Mouse (Mus musculus) megakaryocyte, adult 5-6 weeks (primary cell): ENCODE data around the gene Golt1a. TPM values are rescaled to one million over a fixed set of nuclear protein-coding genes. Genes with fewer than 3 reads are reported as not detected.
"Not testable (repeated sequence)": the region's sequence is repeated elsewhere in the genome, so short reads cannot be mapped to it uniquely, and the experiment has no call there.

Experiments used
- ATAC-seq: 2 replicates; pipeline ENCODE4 v1.8.0; 2016; ENCODE audit warnings: mild to moderate bottlenecking, inconsistent platforms; ENCODE audit not compliant: poor library complexity, severe bottlenecking
- total RNA-seq, 2 experiments: library from RNA; stranded (forward) in 1 of 2; stranded (reverse) in 1 of 2; fragments of 153-499, 151-499 nt in 1 of 2; fragments of 221-1000, 200-1000 nt in 1 of 2; gene quantifications; 2 replicates each; pipeline versions ENCODE4 v1.2.3 to v1.2.4; 2015 to 2017

Gene Golt1a
- total RNA-seq, 2 experiments from 2014 or later, result not detected

DNA sequence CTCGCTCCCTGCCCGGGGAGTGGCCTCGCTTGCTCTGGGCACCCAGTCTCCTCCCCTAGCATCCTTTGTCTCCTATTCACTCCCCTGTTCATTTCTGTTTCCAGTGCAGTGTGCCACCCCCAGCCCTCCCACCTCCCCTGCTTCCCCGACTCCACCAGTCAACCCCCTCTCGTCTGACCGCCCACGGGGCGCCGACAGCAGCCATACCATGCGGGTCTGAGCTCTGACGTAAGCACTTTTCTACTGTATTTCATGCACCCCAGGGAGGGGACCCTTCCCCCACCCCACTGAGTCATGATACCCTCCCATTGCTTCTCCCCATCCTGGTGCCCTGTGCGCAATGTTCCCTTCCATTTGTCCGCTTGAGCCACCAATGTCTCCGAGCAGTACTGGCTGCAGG is 10.8 kb upstream of the Golt1a start:
- no peak for ATAC-seq

DNA sequence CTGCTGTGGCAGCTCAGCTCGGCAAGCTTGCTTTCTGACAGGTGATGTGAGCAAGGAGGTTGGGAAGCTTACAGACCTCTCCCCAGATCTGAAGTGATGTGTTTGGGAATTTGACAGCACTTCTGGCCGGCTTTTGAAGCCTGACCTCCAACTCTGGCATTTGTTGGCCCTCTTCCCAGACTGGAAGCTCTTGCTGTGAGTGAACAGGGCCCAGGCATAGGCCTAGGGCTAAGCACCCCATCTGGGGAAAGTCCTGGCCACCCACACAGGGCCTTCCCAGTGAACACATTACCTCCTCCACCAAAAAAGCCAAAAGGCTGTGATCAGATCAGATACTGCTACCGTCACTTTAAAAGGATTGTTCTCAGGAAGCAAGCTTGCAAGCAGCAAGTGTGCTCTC is 7.1 kb upstream of the Golt1a start:
- ATAC-seq, result no peak

DNA sequence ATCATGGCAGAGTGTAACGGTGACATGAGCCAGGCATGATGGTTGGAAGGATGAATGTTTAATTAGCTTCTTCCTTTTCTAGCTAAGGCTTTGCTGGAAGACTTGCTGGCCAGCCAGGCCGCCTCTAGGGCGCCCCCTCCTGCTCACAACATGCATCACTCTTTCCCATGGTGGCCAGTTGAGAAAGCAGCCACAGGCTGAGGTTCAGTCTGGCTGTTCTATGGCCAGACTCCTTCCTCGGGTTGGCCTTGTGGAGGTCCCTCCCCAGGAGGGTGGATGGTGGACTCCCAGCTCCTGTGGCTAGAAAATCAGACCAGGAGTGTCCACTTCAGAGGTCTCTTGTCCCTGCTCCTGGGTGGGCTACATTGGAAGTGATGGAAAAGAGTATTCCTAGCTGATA is 2.8 kb upstream of the Golt1a start:
- ATAC-seq, result peak; percentile 76

DNA sequence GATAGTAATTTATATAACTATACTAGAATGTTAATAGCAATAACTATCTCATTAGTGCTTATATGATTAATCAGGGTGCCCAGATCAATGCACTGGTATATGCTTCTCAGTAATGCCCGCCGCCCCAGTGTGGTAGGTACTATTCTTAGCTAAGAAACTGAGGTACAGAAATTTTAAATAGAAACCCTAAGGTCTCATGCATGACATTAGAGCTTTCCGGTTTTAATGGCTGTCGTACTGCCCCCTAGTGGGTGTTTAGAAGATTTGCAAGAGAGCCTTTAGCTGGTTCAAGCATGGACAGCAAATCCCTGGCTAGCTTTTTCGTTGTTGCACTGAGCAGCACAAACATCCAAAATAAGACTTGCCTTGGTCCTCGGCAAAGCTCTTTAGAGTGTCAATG is 2.3 kb upstream of the Golt1a start:
- ATAC-seq, result peak; percentile 67

DNA sequence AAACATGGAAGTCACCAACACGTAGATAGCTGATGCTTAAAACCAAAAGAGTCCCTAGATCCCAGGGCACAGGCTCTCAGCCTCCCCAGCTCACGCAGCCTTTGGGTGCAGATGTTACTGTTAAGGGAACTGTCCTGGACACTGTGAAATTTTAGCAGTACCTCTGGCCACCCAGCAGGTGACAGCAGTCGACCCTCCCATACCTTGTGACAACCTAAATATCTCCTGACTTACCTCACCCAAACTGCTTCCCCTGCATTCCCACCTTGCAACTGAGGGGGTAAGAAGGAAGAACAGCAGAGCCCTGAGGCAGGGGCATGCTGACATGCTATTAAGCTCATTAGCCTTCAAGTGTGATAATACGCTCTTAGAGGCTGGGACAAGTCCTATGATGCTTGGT is 1.6 kb downstream of the Golt1a start:
- no peak for ATAC-seq

DNA sequence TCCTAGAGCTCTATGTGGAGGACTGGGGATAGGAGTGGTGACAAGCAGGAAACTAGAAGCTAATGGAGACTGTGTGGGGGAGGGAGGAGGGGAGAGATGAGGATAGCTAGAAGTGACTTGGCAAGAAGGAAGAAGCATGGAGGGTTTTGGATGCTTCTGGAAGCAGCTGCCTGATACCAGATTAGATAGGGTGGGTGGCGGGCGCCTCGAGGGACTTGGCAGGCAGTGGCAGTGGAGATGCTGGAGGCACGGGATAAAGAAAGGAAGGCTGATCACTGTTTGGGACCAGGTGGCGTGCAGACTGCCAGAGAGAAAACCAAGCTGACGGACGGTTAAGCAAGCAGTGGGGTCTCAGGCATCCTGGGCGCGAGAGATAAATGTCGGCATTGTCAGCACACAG is 2.3 kb downstream of the Golt1a start:
- ATAC-seq, result no peak

DNA sequence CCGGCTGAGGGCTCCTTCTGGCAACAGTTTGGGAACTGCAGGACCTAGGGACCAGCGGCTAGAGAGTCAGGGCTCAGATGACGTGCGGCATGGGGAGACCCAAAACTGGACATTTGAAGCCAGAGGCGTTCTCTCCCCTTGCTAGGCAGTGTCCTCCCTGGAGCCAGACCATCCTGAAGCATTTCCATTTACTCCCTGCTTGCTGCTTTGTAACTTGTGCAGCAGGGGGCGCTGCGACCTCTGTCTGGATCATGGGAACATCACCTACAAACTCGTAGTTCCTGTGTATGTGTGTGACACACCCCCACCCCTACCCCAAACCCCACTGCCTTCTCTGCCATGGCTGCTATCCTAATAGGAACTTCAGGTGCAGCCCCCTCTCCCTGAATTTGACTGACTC is 4.8 kb downstream of the Golt1a start:
- ATAC-seq, result 0 out of 2 replicates have a peak, but pooled peaks have one; percentile 33

DNA sequence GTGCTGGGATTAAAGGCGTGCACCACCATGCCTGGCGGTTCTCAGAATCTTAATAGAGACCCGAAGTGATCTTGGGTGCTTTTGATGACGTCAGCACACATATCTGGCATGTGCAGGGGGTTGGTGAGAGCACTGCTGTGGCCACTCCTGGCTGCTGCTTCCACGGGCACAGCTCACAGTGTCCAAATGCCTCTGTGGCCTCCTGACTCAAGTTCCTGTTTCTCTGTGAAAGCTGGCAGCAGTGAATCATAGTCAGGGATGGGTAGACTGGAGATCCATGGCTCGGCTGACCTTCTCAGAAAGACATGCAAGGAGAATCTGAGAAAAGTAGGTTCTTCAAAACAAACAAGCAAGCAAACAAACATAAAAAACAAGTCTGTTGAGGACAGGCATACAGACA is 6.2 kb downstream of the Golt1a start:
- ATAC-seq, result no peak

DNA sequence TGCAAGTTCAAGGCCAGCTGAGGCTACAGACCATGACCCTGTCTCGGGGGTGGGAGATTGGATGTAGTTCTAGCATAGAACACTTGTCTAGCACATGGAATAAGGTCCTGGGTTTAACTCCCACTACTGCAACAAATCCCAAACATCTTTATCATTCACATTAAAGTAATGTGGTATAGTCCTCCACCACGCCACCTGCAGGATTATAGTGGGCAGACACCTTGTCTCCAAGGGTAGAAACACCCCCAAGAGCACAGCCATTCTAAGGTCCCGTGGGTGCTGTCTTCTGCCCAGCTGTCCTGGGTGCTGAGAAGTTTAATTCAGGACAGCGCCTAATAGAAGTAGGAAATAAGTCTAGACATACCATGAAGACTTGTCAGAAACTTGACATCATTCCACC is 7.0 kb downstream of the Golt1a start:
- ATAC-seq, result no peak

DNA sequence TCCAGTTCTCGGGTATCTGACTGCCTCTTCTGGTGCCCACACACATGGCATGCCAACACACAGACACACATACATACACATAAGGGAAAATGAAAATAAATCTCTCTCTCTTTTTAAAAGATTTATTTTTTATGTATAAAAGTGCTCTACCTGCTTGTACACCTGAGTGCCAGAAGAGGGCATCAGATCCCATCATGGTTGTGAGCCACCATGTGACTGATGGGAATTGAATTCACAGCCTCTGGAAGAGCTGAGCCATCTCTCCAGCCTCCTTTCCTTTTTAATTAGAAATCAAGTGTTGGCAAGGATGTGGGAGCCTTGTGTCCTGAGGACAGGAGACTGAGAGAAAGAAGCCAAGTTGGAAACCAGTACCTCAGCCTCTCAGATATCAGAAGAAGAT is 7.5 kb downstream of the Golt1a start:
- ATAC-seq, result no peak

DNA sequence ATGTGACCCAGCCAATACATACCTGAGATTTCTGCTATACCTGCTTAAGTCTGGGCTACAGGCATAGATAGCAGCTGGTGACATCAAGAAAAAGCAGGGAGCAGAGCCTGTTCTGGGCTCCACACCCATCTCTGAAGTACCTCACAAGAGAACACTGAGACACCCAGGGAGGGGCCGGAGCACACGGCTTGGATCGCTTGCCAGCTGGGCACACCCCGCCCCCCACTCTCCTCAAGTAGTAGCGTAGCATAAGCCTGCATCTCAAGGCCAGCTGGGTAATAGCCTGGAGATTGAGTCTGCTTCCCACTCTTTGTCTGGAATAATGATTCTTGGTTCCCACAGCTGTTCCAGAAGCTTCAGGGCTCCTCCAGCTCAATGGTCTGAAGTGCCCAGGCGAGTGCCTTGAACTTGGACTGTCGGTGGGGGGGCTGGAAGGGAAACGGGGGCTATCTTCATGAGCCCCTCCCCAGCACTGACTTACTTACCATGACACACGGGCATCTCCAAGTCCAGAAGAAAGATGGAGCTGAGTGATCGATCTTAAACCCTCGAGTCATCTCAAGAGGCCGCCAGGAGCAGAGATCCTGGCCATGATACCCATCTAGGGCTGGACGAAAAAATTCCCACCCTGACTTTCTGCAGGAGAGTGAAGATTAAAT is 11.8 kb downstream of the Golt1a start, which contains the start of gene Kiss1:
Gene Kiss1, plus strand, starts transcription at position 609 of the 659 bp plus-strand sequence.
- ATAC-seq, result no peak

DNA sequence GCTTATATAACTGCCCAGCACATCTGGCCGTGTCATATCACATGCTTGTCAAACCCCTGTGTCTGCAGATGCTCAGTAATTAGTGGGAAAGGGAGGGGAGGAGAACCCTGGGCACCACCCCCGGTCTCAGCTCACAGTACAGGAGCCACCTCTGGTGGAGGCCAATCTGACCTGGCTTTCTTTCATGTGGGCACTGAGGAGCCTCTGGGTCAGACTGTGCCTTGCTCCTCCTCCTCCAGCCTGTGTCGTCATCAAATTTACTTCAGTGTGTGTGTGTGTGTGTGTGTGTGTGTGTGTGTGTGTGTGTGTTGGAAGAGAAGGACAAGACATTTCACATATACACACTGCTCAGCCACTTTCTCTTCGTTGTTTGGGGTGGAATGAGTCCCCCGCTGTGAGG is 13.7 kb downstream of the Golt1a start:
- ATAC-seq, result no peak

DNA sequence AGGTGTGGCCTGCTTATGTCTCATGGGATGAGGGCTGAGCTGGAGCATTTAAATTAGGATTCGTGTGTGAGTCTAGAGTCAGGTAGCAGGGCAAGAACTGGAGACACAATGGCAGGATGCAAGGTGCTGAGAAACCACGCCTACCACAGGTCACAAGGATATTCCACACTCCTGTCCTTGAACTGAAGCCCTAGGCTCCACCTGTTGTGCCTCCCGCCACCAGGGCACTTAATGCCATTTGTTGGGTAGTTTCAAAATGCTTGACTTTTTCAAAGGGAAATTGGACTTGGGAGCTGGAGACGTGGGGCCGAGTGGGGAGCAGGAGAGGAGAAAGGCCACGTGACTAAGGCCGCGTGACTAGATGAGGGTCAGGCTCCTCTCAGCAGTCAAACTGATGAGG is 16.4 kb downstream of the Golt1a start:
- no peak for ATAC-seq

DNA sequence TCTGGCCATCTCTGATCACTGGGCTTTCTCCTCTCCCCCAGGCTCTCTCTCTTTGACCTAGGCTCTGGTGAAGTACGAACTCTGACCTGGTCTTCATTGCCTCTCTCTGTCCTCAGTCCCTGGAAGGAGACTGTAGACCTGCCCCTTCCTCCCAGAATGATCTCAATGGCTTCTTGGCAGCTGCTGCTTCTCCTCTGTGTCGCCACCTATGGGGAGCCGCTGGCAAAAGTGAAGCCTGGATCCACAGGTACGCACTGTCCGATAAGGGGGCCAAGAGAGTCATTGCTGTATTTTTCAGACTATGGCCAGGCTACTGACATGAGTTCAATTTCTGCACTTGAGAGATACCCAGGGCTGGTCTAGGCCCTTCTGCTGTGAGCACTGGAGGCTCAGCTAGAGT is 17.5 kb downstream of the Golt1a start:
- ATAC-seq, result no peak

DNA sequence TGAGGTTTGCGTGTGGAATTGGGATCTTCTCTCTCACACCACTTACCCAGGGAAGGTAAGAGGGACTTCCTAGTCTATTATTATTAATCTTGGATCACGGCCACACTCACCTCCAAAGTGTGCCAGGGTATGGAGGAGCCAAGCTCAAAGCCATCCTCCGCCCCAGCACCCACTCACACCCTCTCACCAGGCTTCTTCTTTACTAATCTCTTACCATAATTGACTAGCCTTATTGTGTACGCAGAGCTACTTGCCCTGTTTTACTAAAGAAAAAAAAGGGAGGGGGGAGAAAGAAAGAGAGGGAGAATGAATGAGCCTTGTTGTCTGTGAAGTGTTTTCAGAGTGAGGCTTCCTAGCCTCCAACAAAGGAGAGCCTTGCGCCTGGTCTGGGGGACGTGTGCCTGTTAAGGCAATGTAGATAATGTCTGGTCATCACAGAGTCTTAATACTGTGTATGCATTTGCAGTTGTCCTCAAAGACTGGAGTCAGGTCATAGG is 18.7 kb downstream of the Golt1a start:
- no peak for ATAC-seq

DNA sequence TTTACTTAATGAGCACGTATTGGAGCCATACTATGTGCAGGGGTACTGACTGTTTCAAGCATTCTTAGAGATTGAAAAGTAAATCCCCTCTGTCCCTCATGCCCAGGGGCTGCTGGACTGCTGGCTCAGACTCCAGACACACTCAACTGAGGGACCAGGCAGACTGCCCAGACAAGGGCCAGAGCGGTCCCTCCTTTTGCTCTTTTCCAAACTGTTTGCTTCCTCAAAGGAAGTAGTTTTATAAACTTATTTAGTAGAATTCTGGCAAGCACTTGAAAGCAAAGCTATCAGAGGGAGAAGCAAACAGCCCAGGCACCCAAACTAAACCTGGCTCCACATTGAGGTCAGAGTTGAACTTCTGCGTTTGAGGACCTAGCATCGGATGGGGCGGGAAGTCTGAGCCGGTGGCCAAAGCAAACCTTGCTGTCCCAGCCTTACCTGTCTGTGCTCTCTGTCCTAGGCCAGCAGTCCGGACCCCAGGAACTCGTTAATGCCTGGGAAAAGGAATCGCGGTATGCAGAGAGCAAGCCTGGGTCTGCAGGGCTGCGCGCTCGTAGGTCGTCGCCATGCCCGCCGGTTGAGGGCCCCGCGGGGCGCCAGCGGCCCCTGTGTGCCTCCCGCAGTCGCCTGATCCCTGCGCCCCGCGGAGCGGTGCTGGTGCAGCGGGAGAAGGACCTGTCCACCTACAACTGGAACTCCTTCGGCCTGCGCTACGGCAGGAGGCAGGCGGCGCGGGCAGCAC is 19.5 kb downstream of the Golt1a start:
- no peak for ATAC-seq

DNA sequence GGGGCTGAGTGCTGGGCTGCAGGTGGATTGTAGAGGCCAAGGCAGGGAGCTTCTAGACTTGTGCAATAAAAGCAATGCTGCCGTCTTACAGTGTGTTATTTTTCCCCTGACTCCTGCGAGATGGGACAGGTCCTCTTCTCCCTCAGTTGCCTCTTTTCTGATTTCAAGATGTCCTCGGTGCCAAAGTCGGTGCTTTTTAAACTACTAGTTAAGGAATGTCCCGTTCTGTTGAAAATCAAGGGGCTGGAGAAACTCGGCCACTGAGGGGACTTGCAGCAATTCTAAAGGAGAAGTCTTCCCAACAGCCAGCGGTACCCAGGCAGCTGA is 20.0 kb downstream of the Golt1a start:
- no peak for ATAC-seq

DNA sequence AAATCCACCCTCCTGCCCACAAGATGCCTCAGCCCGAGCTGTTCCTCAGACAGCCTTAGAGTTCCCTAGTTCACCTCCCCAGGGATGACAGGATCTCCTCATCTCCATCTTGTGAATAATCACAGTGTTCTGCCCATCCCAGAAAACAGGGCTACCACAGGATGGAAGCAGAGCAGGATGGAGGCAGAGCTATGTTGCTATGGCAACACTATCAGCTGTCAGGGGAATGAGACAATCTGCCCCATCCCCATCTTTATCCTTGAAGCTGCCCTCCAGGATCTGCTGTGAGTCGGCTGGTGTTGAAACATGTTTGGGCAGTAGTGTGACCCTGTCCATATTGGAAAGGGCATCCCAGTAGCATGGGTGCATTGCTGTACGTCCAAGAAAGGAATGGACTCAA is 21.5 kb downstream of the Golt1a start:
- ATAC-seq, result no peak

DNA sequence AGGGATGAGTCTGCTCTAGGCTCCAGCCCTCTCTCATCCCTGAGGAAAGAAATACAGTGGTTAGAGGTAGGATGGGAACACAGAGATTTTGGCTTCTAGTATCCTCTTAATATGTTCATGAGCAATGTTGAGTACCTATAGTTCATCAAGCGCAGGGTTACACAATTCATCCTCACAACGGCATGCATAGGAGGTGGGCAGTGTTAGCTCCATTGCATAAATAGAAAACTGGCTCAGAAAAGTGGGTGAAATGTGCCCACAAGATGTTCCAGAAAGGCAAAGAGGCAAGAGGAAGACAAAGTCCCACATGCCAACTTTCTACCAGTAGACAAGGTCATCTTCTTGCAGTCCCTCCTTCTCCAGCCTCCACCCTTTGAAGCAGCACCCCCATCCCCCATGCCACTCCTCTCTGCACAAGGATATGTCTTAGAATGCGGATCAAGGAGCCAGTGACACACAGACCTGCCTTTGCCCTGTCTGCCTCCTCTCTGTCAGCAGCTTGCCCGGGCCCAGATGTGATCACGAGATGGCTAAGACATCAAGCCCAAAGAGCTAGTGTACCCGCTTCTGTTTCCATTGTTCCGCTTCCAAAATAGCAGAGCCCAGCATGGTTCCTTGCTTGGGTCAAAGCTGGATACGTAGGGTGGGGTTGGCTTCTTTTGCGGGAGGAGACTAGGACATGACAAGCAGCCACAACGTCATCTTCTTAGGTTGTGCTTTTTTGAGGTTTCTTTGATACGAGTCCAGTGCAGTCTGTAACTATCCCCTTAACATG is 23.2 kb downstream of the Golt1a start:
- no peak for ATAC-seq

DNA sequence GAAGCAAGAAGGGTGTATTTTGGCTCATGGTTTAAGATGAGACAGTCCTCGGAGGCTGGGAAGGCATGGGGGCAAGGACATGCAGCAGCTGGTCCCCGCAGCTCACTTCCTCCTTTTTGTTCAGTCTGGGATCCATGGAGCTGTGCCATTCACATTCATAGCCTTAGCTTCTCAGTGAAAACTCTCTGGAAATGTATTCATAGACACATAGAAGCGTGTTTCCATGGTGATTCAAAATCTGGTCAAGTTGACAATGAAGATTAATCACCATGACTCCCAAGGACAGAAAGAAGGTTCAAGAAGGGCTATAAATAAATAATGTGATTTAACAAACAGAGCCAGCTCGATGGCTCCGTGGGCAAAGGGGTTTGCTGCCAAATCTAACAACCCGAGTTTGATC is 24.3 kb downstream of the Golt1a start:
- ATAC-seq, result no peak

DNA sequence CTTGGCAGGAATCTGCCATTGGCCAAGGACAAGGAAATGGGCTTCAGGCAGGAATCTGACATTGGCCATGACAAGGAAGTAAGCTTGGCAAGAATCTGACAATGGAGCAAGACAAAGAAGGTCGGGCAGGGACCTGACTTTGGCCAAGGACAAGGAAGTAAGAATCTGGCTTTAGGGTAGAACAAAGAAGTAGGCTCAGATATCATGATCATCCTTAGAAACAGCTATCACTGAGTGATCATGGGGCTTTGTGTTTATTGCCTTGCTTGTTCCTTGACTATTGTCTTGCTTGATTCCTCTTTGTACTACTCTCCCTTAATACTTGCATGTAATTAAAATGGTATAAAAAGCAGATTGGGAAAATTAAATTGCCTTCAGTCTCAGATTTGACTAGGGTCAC is 30.8 kb downstream of the Golt1a start:
- not testable (repeated sequence) for ATAC-seq

DNA sequence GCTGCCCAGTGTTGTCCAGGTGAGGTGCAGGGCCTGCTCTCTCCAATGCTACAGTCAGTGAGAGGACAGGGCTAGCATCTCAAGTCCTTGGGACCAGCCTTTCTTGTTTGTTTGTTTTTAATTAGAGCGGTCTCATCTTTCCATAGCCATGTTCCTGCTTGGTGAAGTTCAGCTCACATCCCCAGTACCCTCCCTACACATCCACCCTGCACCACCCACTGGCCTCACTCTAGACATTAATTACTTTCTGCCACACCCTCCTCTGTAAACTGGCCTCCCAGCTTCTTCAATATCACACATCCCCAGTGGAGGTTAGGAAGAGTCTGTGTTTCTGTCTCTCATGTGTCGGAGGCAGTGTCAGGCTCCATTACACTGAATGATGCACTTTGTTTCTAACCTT is 34.8 kb downstream of the Golt1a start:
- ATAC-seq, result no peak
